Mouse (Mus musculus): Measurements from ENCODE around the gene Adcy3.

DNA sequence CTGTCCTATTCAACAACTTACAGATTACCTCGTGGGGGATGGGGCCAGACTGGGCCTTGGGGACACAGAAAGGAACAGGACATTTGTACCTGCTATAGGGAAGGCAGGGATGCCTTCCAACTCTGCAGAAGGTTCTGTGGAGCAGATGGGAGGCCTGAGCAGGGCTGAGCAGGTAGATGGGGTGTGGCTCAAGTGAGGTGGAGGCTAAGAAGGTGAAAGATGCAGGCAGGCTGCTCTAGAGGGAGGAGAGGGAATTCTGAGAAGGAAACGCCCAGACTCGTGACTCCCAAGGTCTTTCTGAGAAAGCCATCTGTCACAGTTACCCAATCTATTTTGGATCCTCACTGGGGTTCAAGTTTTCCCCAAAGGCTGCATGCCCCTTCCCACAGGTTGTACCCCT lies 34.1 kb downstream of the Adcy3 start:
- no peak for TF ChIP-seq POLR2A (IDR thresholded peaks at IDR 0.05; ENCODE audit: low read depth, low read length)
- TF ChIP-seq NELFE (IDR thresholded peaks at IDR 0.05; ENCODE audit: low read depth, low read length), result no peak
- TF ChIP-seq CTCF (conservative IDR thresholded peaks at IDR 0.05 in 1 of 2, IDR thresholded peaks at IDR 0.05 in 1 of 2; ENCODE audit: low read depth in 2 of 2, low read length in 2 of 2), result no peak
- TF ChIP-seq IRF4 (IDR thresholded peaks at IDR 0.05; ENCODE audit: low read depth, low read length), result no peak
- no peak for TF ChIP-seq MAFK (IDR thresholded peaks at IDR 0.05; ENCODE audit: insufficient replicate concordance, low read length)
- TF ChIP-seq KAT2A (IDR thresholded peaks at IDR 0.05; ENCODE audit: insufficient replicate concordance, low read length), result no peak
- no peak for TF ChIP-seq POLR2AphosphoS2 (IDR thresholded peaks at IDR 0.05; ENCODE audit: low read depth, low read length)
- TF ChIP-seq CHD1 (IDR thresholded peaks at IDR 0.05; ENCODE audit: low read depth, low read length), result no peak
- no peak for TF ChIP-seq EP300 (IDR thresholded peaks at IDR 0.05; ENCODE audit: low read length)
- TF ChIP-seq MAX (IDR thresholded peaks at IDR 0.05; ENCODE audit: low read length), result no peak

Data from CH12.LX (cell line).